ENCODE assay signal across 22 mouse cellular contexts in the genomic region with DNA sequence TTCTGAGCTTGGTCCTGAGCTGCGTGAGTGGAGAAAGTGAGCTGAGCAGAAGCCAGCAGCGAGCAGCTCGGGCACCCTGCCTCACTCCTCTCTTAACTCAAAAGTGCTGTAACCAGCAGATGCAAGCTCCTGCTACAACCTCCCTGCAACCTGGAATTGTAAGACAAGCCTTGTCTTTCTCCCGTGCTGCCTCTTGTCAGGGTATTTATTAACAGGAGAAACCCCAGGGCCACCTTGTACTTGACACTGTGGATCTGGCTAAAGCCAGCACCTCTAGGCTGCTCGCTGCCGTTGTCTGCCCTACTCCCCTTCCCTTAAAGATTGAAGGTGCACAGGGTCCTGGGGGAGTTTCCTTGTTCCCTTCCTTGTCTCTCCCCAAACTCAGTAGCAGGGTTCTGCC. TPM values are rescaled to one million over a fixed set of nuclear protein-coding genes. Genes with fewer than 3 reads are reported as not detected.
DNase-seq lines count a peak whose midpoint lies in the region; ATAC-seq and TF ChIP-seq lines count a peak whose summit lies in the region.
"Had no signal": no experiment of that assay in that cellular context is flagged by ENCODE, and none has a peak within 500 bp of the region (broad histone marks: within the 10 kb centered on the region; RNA-seq: fewer than 3 reads in every experiment).

No protein-coding gene starts in this region.

- WGBS in kidney, adult 2 months = 29% methylated on average over 6 of the region's 6 CpGs
- 64% methylated on average over 6 of the region's 6 CpGs for WGBS in kidney, postnatal 0 days
- 90% methylated on average over 6 of the region's 6 CpGs for WGBS in midbrain, embryonic 13.5 days

- 0 out of 2 replicates have a peak, but pooled peaks have one; percentile 34 for ATAC-seq in kidney, postnatal 0 days (replicated peaks; ENCODE audit: low FRiP score, low read depth)
- ATAC-seq in midbrain, embryonic 13.5 days = no peak

- no peak for TF ChIP-seq POLR2A in kidney, adult 2 months (IDR thresholded peaks at IDR 0.05; ENCODE audit: low read depth, low read length)

- H3K4me2 ChIP-seq in kidney, postnatal 0 days (ENCODE audit: low read length) = no peak overlapping the region
- no peak overlapping the region for H3K4me2 ChIP-seq in midbrain, embryonic 13.5 days (replicated peaks)
- H3K4me2 ChIP-seq: heart, embryonic 11.5 days; hindbrain, embryonic 15.5 days; limb, embryonic 12.5 days; liver, embryonic 15.5 days; lung, embryonic 14.5 days had no signal

- peaks cover 4% of the 10 kb centered on the region; the same call in 1 of the 2 replicates for H3K4me1 ChIP-seq in kidney, adult 2 months (ENCODE audit: control insufficient read depth, insufficient read depth, low read length)
- H3K4me1 ChIP-seq in kidney, postnatal 0 days (replicated peaks; ENCODE audit: insufficient read depth, low read length) = no peaks in the 10 kb centered on the region
- H3K4me1 ChIP-seq in midbrain, embryonic 13.5 days (replicated peaks) = no peaks in the 10 kb centered on the region
- H3K4me1 ChIP-seq: limb, embryonic 12.5 days had no signal

- H3K27me3 ChIP-seq in kidney, adult 2 months (replicated peaks; ENCODE audit: control insufficient read depth, insufficient read depth, low read length) = no peaks in the 10 kb centered on the region
- H3K27me3 ChIP-seq in kidney, postnatal 0 days (ENCODE audit: insufficient read depth, low read length) = no peaks in the 10 kb centered on the region
- no peaks in the 10 kb centered on the region for H3K27me3 ChIP-seq in midbrain, embryonic 13.5 days
- H3K27me3 ChIP-seq: hindbrain, embryonic 15.5 days; limb, embryonic 12.5 days; liver, embryonic 15.5 days had no signal

- DNase-seq in cerebellum, postnatal 14 days = peak; percentile 30 to 47
- DNase-seq in cerebellum, postnatal 36 days = no peak
- peak; percentile 63 for DNase-seq in kidney, adult 2 months
- no peak for DNase-seq in kidney, postnatal 0 days (ENCODE audit: low spot score)
- peak; percentile 52 for DNase-seq in yolk sac, embryonic 10.5 days (ENCODE audit: low spot score)
- no peak for DNase-seq in urinary bladder, postnatal 4 days (ENCODE audit: low spot score in 2 of 2)
- DNase-seq: gastrocnemius, postnatal 36 days; lung, embryonic 14.5 days; thymus, adult 2 months had no signal

- TF ChIP-seq CTCF in kidney, adult 2 months (conservative IDR thresholded peaks at IDR 0.05; ENCODE audit: insufficient read depth, insufficient read length, low read depth, low read length) = no peak
- TF ChIP-seq CTCF in kidney, postnatal 0 days (IDR thresholded peaks at IDR 0.05; ENCODE audit: low read depth) = no peak

- no peak overlapping the region for H3K27ac ChIP-seq in kidney, adult 2 months (ENCODE audit: insufficient read depth, low read depth, low read length)
- H3K27ac ChIP-seq in kidney, postnatal 0 days = peak overlapping the region; percentile 71; the same call in 1 of the 2 replicates
- H3K27ac ChIP-seq in midbrain, embryonic 13.5 days = no peak overlapping the region
- H3K27ac ChIP-seq: gastrocnemius, adult 2 months; hindbrain, embryonic 15.5 days; left cerebral cortex, adult 2 months; limb, embryonic 12.5 days; liver, embryonic 15.5 days had no signal

- no peak overlapping the region for H3K4me3 ChIP-seq in kidney, adult 2 months (ENCODE audit: insufficient read depth, low read depth, low read length)
- H3K4me3 ChIP-seq in kidney, postnatal 0 days (replicated peaks; ENCODE audit: low read depth, low read length) = no peak overlapping the region
- no peak overlapping the region for H3K4me3 ChIP-seq in midbrain, embryonic 13.5 days (replicated peaks)
- H3K4me3 ChIP-seq: erythroblast, embryonic 14.5 days; gastrocnemius, adult 2 months; hindbrain, embryonic 15.5 days; left cerebral cortex, adult 2 months; limb, embryonic 12.5 days; liver, embryonic 15.5 days had no signal

- peaks cover 2% of the 10 kb centered on the region; the same call in 1 of the 2 replicates for H3K36me3 ChIP-seq in kidney, adult 2 months (ENCODE audit: control insufficient read depth, insufficient read depth, low read length)
- H3K36me3 ChIP-seq in kidney, postnatal 0 days (ENCODE audit: insufficient read depth, low read length) = peaks cover 41% of the 10 kb centered on the region
- peaks cover 30% of the 10 kb centered on the region for H3K36me3 ChIP-seq in midbrain, embryonic 13.5 days

- no peaks in the 10 kb centered on the region for H3K9me3 ChIP-seq in kidney, postnatal 0 days (replicated peaks; ENCODE audit: low read length)
- H3K9me3 ChIP-seq in midbrain, embryonic 13.5 days = no peaks in the 10 kb centered on the region
- H3K9me3 ChIP-seq: G1E; hindbrain, embryonic 15.5 days; liver, embryonic 15.5 days had no signal

- H3K9ac ChIP-seq in kidney, postnatal 0 days (ENCODE audit: low read depth, low read length) = no peak overlapping the region
- no peak overlapping the region for H3K9ac ChIP-seq in midbrain, embryonic 13.5 days (replicated peaks)
- H3K9ac ChIP-seq: hindbrain, embryonic 15.5 days; liver, embryonic 15.5 days; lung, embryonic 14.5 days had no signal

RNA-seq across cellular contexts. Expression of a gene that starts 16.5 kb away (rescaled TPM):
- 7.0 and 8.6 TPM in 2 replicates for polyA plus RNA-seq in kidney, adult 2 months (2012; rRNA removed)
- polyA plus RNA-seq in kidney, postnatal 0 days (2015; fragmentation: Nextera tagmentation; extraction: Ambion mirVana) = 21.3 and 21.9 TPM in 2 replicates
- 3.8 and 4.9 TPM in 2 replicates for polyA plus RNA-seq in midbrain, embryonic 13.5 days (2015; fragmentation: Nextera tagmentation; extraction: Ambion mirVana)
- polyA plus RNA-seq: erythroblast, embryonic 14.5 days; G1E had no signal

RNA-seq across cellular contexts. Expression of a gene that starts 28.7 kb away (rescaled TPM):
- polyA plus RNA-seq in kidney, adult 2 months (2012; rRNA removed) = 37.5 and 46.9 TPM in 2 replicates
- 35.2 and 35.3 TPM in 2 replicates for polyA plus RNA-seq in kidney, postnatal 0 days (2015; fragmentation: Nextera tagmentation; extraction: Ambion mirVana)
- polyA plus RNA-seq in midbrain, embryonic 13.5 days (2015; fragmentation: Nextera tagmentation; extraction: Ambion mirVana) = 41.2 and 42.8 TPM in 2 replicates

RNA-seq across cellular contexts. Expression of a gene that starts 43.8 kb away (rescaled TPM):
- 0.14 and 1.4 TPM in 2 replicates for polyA plus RNA-seq in kidney, adult 2 months (2012; rRNA removed)
- polyA plus RNA-seq in kidney, postnatal 0 days (2015; fragmentation: Nextera tagmentation; extraction: Ambion mirVana) = 5.8 and 7.1 TPM in 2 replicates
- 0.53 TPM in 1 of 2 replicates, not detected in the other for polyA plus RNA-seq in midbrain, embryonic 13.5 days (2015; fragmentation: Nextera tagmentation; extraction: Ambion mirVana)
- polyA plus RNA-seq: embryonic facial prominence, embryonic 14.5 days; erythroblast, embryonic 14.5 days; forebrain, embryonic 11.5 days; forebrain, embryonic 16.5 days; limb, embryonic 12.5 days; liver, embryonic 15.5 days; neural tube, embryonic 11.5 days had no signal

Comparison
In these comparisons a context has a peak if more than half of its experiments do, and no peak if none do; other contexts are left out.
1. DNase-seq: peak in cerebellum, postnatal 14 days (2 of 2), kidney, adult 2 months (single experiment) and yolk sac, embryonic 10.5 days (single experiment); none in cerebellum, postnatal 36 days (0 of 2), kidney, postnatal 0 days (single experiment) and urinary bladder, postnatal 4 days (0 of 2).